Mouse (Mus musculus): Measurements from ENCODE around the gene Pkmyt1. TPM values are rescaled to one million over a fixed set of nuclear protein-coding genes. Genes with fewer than 3 reads are reported as not detected.
"Not testable (repeated sequence)": the region's sequence is repeated elsewhere in the genome, so short reads cannot be mapped to it uniquely, and the experiment has no call there.

Gene Pkmyt1
- polyA plus RNA-seq, 3 experiments from 2014 or later, result 7.5 to 18.5 (median 11.3) TPM

- ATAC-seq, result no peak
Observed at GRCm38 (mm10) chr17:23748026-23748425, 21.9 kb downstream of the Pkmyt1 start.

- peak; percentile 80 for ATAC-seq
Observed at GRCm38 (mm10) chr17:23748631-23749391, 22.7 kb downstream of the Pkmyt1 start.

- ATAC-seq, result no peak
Observed at GRCm38 (mm10) chr17:23749400-23750191, 23.5 kb downstream of the Pkmyt1 start.

- ATAC-seq, result no peak
Observed at GRCm38 (mm10) chr17:23755689-23756088, 29.6 kb downstream of the Pkmyt1 start.

- ATAC-seq, result no peak
Observed at GRCm38 (mm10) chr17:23757581-23757980, 31.4 kb downstream of the Pkmyt1 start.

GRCm38 (mm10) chr17:23758801-23759200, 32.7 kb downstream of the Pkmyt1 start:
- no peak for ATAC-seq

- ATAC-seq, result no peak
Observed at GRCm38 (mm10) chr17:23760231-23760630, 34.1 kb downstream of the Pkmyt1 start.

- ATAC-seq, result no peak
Observed at GRCm38 (mm10) chr17:23761155-23761554, 35.0 kb downstream of the Pkmyt1 start.

- ATAC-seq, result no peak
Observed at GRCm38 (mm10) chr17:23762976-23763375, 36.8 kb downstream of the Pkmyt1 start.

- ATAC-seq, result no peak
Observed at GRCm38 (mm10) chr17:23770493-23770892, 44.4 kb downstream of the Pkmyt1 start.

- no peak for ATAC-seq
Observed at GRCm38 (mm10) chr17:23770896-23771283, 44.8 kb downstream of the Pkmyt1 start.

GRCm38 (mm10) chr17:23771284-23772218, 45.4 kb downstream of the Pkmyt1 start, which contains the start of gene Flywch1:
TSS of gene Flywch1 (minus strand) at chr17:23771602.
- peak; percentile 99 for ATAC-seq

GRCm38 (mm10) chr17:23772219-23772556, 46.1 kb downstream of the Pkmyt1 start:
- ATAC-seq, result not testable (repeated sequence)

- ATAC-seq, result no peak
Observed at GRCm38 (mm10) chr17:23773676-23774075, 47.5 kb downstream of the Pkmyt1 start.

- ATAC-seq, result peak; percentile 54
Observed at GRCm38 (mm10) chr17:23774090-23774489, 48.0 kb downstream of the Pkmyt1 start.

GRCm38 (mm10) chr17:23776216-23776615, 50.1 kb downstream of the Pkmyt1 start:
- ATAC-seq, result no peak

- ATAC-seq, result no peak
Observed at GRCm38 (mm10) chr17:23777141-23777540, 51.0 kb downstream of the Pkmyt1 start.

- no peak for ATAC-seq
Observed at GRCm38 (mm10) chr17:23778447-23778846, 52.3 kb downstream of the Pkmyt1 start.

- no peak for ATAC-seq
Observed at GRCm38 (mm10) chr17:23783352-23783751, 57.2 kb downstream of the Pkmyt1 start.

- ATAC-seq, result peak; percentile 93
Observed at GRCm38 (mm10) chr17:23785561-23786471, 59.7 kb downstream of the Pkmyt1 start, which contains the start of gene Flywch2. TSS of gene Flywch2 (minus strand) at chr17:23786081.

Measured in inflammation-experienced regulatory T-cells, adult 6 months (primary cell).